Mouse (Mus musculus) erythroblast, embryonic 14.5 days (primary cell): ENCODE data around the gene Gm20441.

Source experiments
- GATA1 ChIP-seq: IDR thresholded peaks from 2 replicates; pipeline ENCODE4 v1.6.1; 2012; ENCODE audit warnings: low read length, inconsistent platforms, mixed read lengths
- TAL1 ChIP-seq: IDR thresholded peaks from 3 replicates; pipeline ENCODE4 v1.6.1; 2012; ENCODE audit warnings: low read length, inconsistent platforms, mixed read lengths

DNA sequence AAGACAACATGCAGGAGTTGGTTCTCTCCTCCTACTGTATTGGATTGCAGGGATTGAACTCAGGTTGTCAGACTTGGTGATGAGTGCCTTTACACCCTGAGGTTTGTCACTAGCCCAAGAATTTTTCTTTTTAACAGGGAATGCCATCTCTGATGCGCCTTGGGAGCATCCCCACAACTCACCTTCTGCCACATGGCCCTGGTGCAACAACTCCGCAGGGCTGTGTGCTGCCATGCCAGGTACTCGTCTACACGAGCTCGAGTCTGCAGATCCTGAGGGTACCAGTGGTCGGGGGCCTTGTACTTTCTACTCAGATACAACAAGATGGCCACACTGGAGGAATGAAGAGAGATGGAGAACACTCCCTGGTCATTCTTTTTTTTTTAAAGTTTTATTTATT, 4.2 kb downstream of the Gm20441 start:
- no peak for TF ChIP-seq TAL1
- no peak for TF ChIP-seq GATA1
